Mouse (Mus musculus): Measurements from ENCODE around the gene Dcun1d1.

- TF ChIP-seq POLR2A (IDR thresholded peaks at IDR 0.05; ENCODE audit: borderline replicate concordance, low read depth, low read length): no peak
- no peak for TF ChIP-seq CTCF (IDR thresholded peaks at IDR 0.05; ENCODE audit: low read depth, low read length)
Measured at GRCm38 (mm10) chr3:35948197-35948596, 11.0 kb upstream of the Dcun1d1 start.

Measured in bone marrow macrophage, adult 2 months (primary cell).